Mouse (Mus musculus) small intestine, adult 2 months (tissue): ENCODE data around the gene Dnah3. TPM values are rescaled to one million over a fixed set of nuclear protein-coding genes. Genes with fewer than 3 reads are reported as not detected.

Source experiments
- H3K27ac ChIP-seq: fragments of 200-500 bp; 2 replicates; pipeline ENCODE4 v1.5.1; 2012; ENCODE audit warnings: low read depth, low read length, control low read depth, inconsistent platforms; ENCODE audit not compliant: insufficient read depth
- H3K27me3 ChIP-seq: fragments of 200-500 bp; 2 replicates; pipeline ENCODE4 v1.6.1; 2012; ENCODE audit warnings: mild to moderate bottlenecking, moderate library complexity, low read length, inconsistent platforms; ENCODE audit not compliant: control insufficient read depth, insufficient read depth
- H3K36me3 ChIP-seq: fragments of 200-500 bp; 2 replicates; pipeline ENCODE4 v1.6.1; 2012; ENCODE audit warnings: mild to moderate bottlenecking, low read length, control low read depth, inconsistent platforms; ENCODE audit not compliant: control insufficient read depth, insufficient read depth
- H3K4me1 ChIP-seq: fragments of 200-500 bp; 2 replicates; pipeline ENCODE4 v1.6.1; 2012; ENCODE audit warnings: low read length, inconsistent platforms, mixed read lengths; ENCODE audit not compliant: control insufficient read depth, insufficient read depth, insufficient read length
- H3K4me3 ChIP-seq: fragments of 200-500 bp; 2 replicates; pipeline ENCODE4 v1.5.1; 2012; ENCODE audit warnings: low read depth, mild to moderate bottlenecking, control low read depth, inconsistent platforms, low read length, moderate library complexity
- CTCF ChIP-seq: fragments of 200-500 bp; IDR thresholded peaks from 2 replicates; pipeline ENCODE4 v1.5.1; 2012; ENCODE audit warnings: low read depth, mild to moderate bottlenecking, control low read depth, inconsistent platforms, low read length, moderate library complexity, mixed read lengths; ENCODE audit not compliant: insufficient replicate concordance, insufficient read length; ENCODE audit errors: extremely low read depth
- POLR2A ChIP-seq: fragments of 200-500 bp; IDR thresholded peaks from 2 replicates; pipeline ENCODE4 v1.6.1; 2012; ENCODE audit warnings: low read depth, mild to moderate bottlenecking, control low read depth, inconsistent platforms, low read length, moderate library complexity
- WGBS: fragments of 180-500 bp; shearing (Covaris S2); methylation state at CpG from one replicate; pipeline ENCODE4 v1.1.7; 2018; 5-methylcytosine and 5-hydroxymethylcytosine counted together
- polyA plus RNA-seq: library from polyadenylated mRNA; depleted of rRNA; stranded (reverse); fragments of >200 nt; gene quantifications from 2 replicates; pipeline ENCODE4 v1.2.3, GENCODE M21; 2012

Gene Dnah3
- polyA plus RNA-seq, 1 experiment = not detected

- TF ChIP-seq POLR2A (no peak), CTCF (no peak)
- Histone ChIP-seq H3K27me3 (no peaks in the 10 kb centered on the region), H3K4me3 (no peak overlapping the region), H3K36me3 (no peaks in the 10 kb centered on the region), H3K27ac (no peak overlapping the region), H3K4me1 (no peaks in the 10 kb centered on the region)
- WGBS = 32% methylated on average over 2 of the region's 2 CpGs
These were observed 174.6 kb downstream of the Dnah3 start for GRCm38 (mm10) chr7:119920457-119920856.

GRCm38 (mm10) chr7:119911727-119912126, 183.4 kb downstream of the Dnah3 start:
- Histone ChIP-seq H3K4me1 (no peaks in the 10 kb centered on the region), H3K27ac (no peak overlapping the region), H3K36me3 (no peaks in the 10 kb centered on the region), H3K4me3 (no peak overlapping the region), H3K27me3 (no peaks in the 10 kb centered on the region)
- TF ChIP-seq CTCF = no peak
- no peak for TF ChIP-seq POLR2A
- 79% methylated on average over 3 of the region's 3 CpGs for WGBS

GRCm38 (mm10) chr7:119906523-119907215, 188.4 kb downstream of the Dnah3 start:
- 88% methylated on average over 3 of the region's 3 CpGs for WGBS
- Histone ChIP-seq H3K4me1 (no peaks in the 10 kb centered on the region), H3K27ac (no peak overlapping the region), H3K36me3 (no peaks in the 10 kb centered on the region), H3K4me3 (no peak overlapping the region), H3K27me3 (no peaks in the 10 kb centered on the region)
- TF ChIP-seq CTCF = no peak
- no peak for TF ChIP-seq POLR2A

- no peak for TF ChIP-seq CTCF
- TF ChIP-seq POLR2A = no peak
- no peaks in the 10 kb centered on the region; the same call in 1 of the 2 replicates for H3K4me1 ChIP-seq
- H3K36me3 ChIP-seq = no peaks in the 10 kb centered on the region
- 35% methylated on average over 3 of the region's 3 CpGs for WGBS
- no peaks in the 10 kb centered on the region for H3K27me3 ChIP-seq
- no peak overlapping the region for H3K4me3 ChIP-seq
- H3K27ac ChIP-seq = no peak overlapping the region
These were observed 195.6 kb downstream of the Dnah3 start for GRCm38 (mm10) chr7:119899386-119900057.

- no peaks in the 10 kb centered on the region for H3K36me3 ChIP-seq
- 77% methylated on average over 1 of the region's 1 CpGs for WGBS
- no peak overlapping the region for H3K27ac ChIP-seq
- TF ChIP-seq CTCF (no peak), POLR2A (no peak)
- no peak overlapping the region for H3K4me3 ChIP-seq
- no peaks in the 10 kb centered on the region for H3K27me3 ChIP-seq
- no peaks in the 10 kb centered on the region; the same call in 1 of the 2 replicates for H3K4me1 ChIP-seq
These were observed 196.7 kb downstream of the Dnah3 start for GRCm38 (mm10) chr7:119898247-119898856.

- Histone ChIP-seq H3K36me3 (no peaks in the 10 kb centered on the region), H3K27me3 (no peaks in the 10 kb centered on the region), H3K4me1 (no peaks in the 10 kb centered on the region; the same call in 1 of the 2 replicates), H3K27ac (no peak overlapping the region), H3K4me3 (no peak overlapping the region)
- TF ChIP-seq CTCF (no peak), POLR2A (no peak)
- WGBS = 89% methylated on average over 8 of the region's 8 CpGs
These were observed 197.5 kb downstream of the Dnah3 start for GRCm38 (mm10) chr7:119897521-119898109.
